Mouse (Mus musculus) limb, embryonic 12.5 days (tissue): ENCODE data around the gene Tarsl2. TPM values are rescaled to one million over a fixed set of nuclear protein-coding genes. Genes with fewer than 3 reads are reported as not detected.

ENCODE experiments used
- ATAC-seq: fragments of 200-750 bp; cut with Nextera tagmentation; 2 replicates; pipeline ENCODE4 v1.8.0; 2017; ENCODE audit warnings: low read depth, moderate TSS enrichment; ENCODE audit not compliant: insufficient number of reproducible peaks, insufficient read depth, low FRiP score, low TSS enrichment
- H3K27ac ChIP-seq: fragments of 300-500 bp; sonication (generic); 2 replicates; pipeline ENCODE4 v1.5.1; 2016; ENCODE audit warnings: mild to moderate bottlenecking, moderate library complexity
- H3K27me3 ChIP-seq: fragments of 300-500 bp; sonication (generic); 2 replicates; pipeline ENCODE4 v1.6.1; 2016; ENCODE audit warnings: mild to moderate bottlenecking, moderate library complexity
- H3K36me3 ChIP-seq: fragments of 300-500 bp; sonication (generic); 2 replicates; pipeline ENCODE4 v1.6.1; 2016; ENCODE audit warnings: mild to moderate bottlenecking, moderate library complexity
- H3K4me1 ChIP-seq: fragments of 300-500 bp; sonication (generic); replicated peaks from 2 replicates; pipeline ENCODE4 v1.6.1; 2016
- H3K4me2 ChIP-seq: fragments of 300-500 bp; sonication (generic); 2 replicates; pipeline ENCODE4 v1.6.1; 2016; ENCODE audit warnings: mild to moderate bottlenecking, moderate library complexity
- H3K4me3 ChIP-seq: fragments of 300-500 bp; sonication (generic); replicated peaks from 2 replicates; pipeline ENCODE4 v1.5.1; 2016; ENCODE audit warnings: mild to moderate bottlenecking
- H3K9ac ChIP-seq: fragments of 300-500 bp; sonication (generic); replicated peaks from 2 replicates; pipeline ENCODE4 v1.6.1; 2016; ENCODE audit warnings: mild to moderate bottlenecking, moderate library complexity
- H3K9me3 ChIP-seq: fragments of 300-500 bp; sonication (generic); 2 replicates; pipeline ENCODE4 v1.6.1; 2016; ENCODE audit warnings: mild to moderate bottlenecking, moderate library complexity
- WGBS: fragments of 180-500 bp; shearing (Covaris S2); methylation state at CpG from one replicate; pipeline ENCODE4 v1.1.7; 2016; 5-methylcytosine and 5-hydroxymethylcytosine counted together
- polyA plus RNA-seq: library from polyadenylated mRNA; unstranded; fragments of >200 nt; fragmentation: Nextera tagmentation; extraction: Ambion mirVana; gene quantifications from 2 replicates; pipeline ENCODE4 v1.2.1, GENCODE M21; 2016

Tarsl2 gene
- polyA plus RNA-seq, result 10.6 and 11.6 TPM in 2 replicates

GRCm38 (mm10) chr7:65644643-65645351, at the start of gene Tarsl2:
Gene Tarsl2, plus strand, starts transcription at chr7:65644898.
- H3K4me3 ChIP-seq, result peak within 1 kb of the TSS; percentile 74
- peak within 1 kb of the TSS; percentile 69; the same call in 1 of the 2 replicates for H3K27ac ChIP-seq
- H3K36me3 ChIP-seq, result peaks cover 23% of the 10 kb centered on the region
- H3K9me3 ChIP-seq, result peaks cover 4% of the 10 kb centered on the region; the same call in 1 of the 2 replicates
- peak within 1 kb of the TSS; percentile 79 for H3K4me2 ChIP-seq
- H3K4me1 ChIP-seq, result peaks cover 5% of the 10 kb centered on the region; the same call in 1 of the 2 replicates
- peak; percentile 96 for ATAC-seq
- peak within 1 kb of the TSS; percentile 75 for H3K9ac ChIP-seq
- WGBS, result under 1% methylated on average over 64 of the region's 64 CpGs
- H3K27me3 ChIP-seq, result peaks cover 17% of the 10 kb centered on the region; the same call in 1 of the 2 replicates

GRCm38 (mm10) chr7:65606124-65606523, 38.6 kb upstream of the Tarsl2 start:
- Histone ChIP-seq H3K4me1 (no peaks in the 10 kb centered on the region), H3K36me3 (no peaks in the 10 kb centered on the region), H3K9ac (no peak overlapping the region), H3K27ac (no peak overlapping the region), H3K27me3 (no peaks in the 10 kb centered on the region), H3K9me3 (no peaks in the 10 kb centered on the region), H3K4me2 (no peak overlapping the region), H3K4me3 (no peak overlapping the region)
- WGBS, result 88% methylated on average over 3 of the region's 3 CpGs
- no peak for ATAC-seq

- no peak for ATAC-seq
Measured at GRCm38 (mm10) chr7:65607003-65607402, 37.7 kb upstream of the Tarsl2 start.

GRCm38 (mm10) chr7:65610171-65610570, 34.5 kb upstream of the Tarsl2 start:
- Histone ChIP-seq H3K36me3 (no peaks in the 10 kb centered on the region), H3K4me1 (no peaks in the 10 kb centered on the region), H3K4me2 (no peak overlapping the region), H3K9me3 (no peaks in the 10 kb centered on the region), H3K27me3 (no peaks in the 10 kb centered on the region), H3K27ac (no peak overlapping the region), H3K4me3 (no peak overlapping the region), H3K9ac (no peak overlapping the region)
- no peak for ATAC-seq
- 70% methylated on average over 5 of the region's 5 CpGs for WGBS

More at GRCm38 (mm10) chr7:65607003-65607402, 37.7 kb upstream of the Tarsl2 start:
- H3K9me3 ChIP-seq, result no peaks in the 10 kb centered on the region
- H3K27me3 ChIP-seq, result no peaks in the 10 kb centered on the region
- no peak overlapping the region for H3K4me3 ChIP-seq
- no peaks in the 10 kb centered on the region for H3K36me3 ChIP-seq
- H3K4me1 ChIP-seq, result no peaks in the 10 kb centered on the region
- H3K9ac ChIP-seq, result no peak overlapping the region
- no peak overlapping the region for H3K27ac ChIP-seq
- WGBS, result 56% methylated on average over 5 of the region's 5 CpGs
- H3K4me2 ChIP-seq, result no peak overlapping the region

- no peak overlapping the region for H3K27ac ChIP-seq
- 69% methylated on average over 8 of the region's 8 CpGs for WGBS
- no peak overlapping the region for H3K4me2 ChIP-seq
- H3K9me3 ChIP-seq, result no peaks in the 10 kb centered on the region
- no peaks in the 10 kb centered on the region for H3K36me3 ChIP-seq
- H3K9ac ChIP-seq, result no peak overlapping the region
- no peaks in the 10 kb centered on the region for H3K4me1 ChIP-seq
- H3K27me3 ChIP-seq, result no peaks in the 10 kb centered on the region
- H3K4me3 ChIP-seq, result no peak overlapping the region
- ATAC-seq, result no peak
Measured at GRCm38 (mm10) chr7:65610673-65611072, 34.0 kb upstream of the Tarsl2 start.

GRCm38 (mm10) chr7:65611298-65611697, 33.4 kb upstream of the Tarsl2 start:
- WGBS, result 86% methylated on average over 3 of the region's 3 CpGs

GRCm38 (mm10) chr7:65613723-65614122, 31.0 kb upstream of the Tarsl2 start:
- Histone ChIP-seq H3K36me3 (no peaks in the 10 kb centered on the region), H3K4me1 (no peaks in the 10 kb centered on the region), H3K27ac (no peak overlapping the region), H3K9ac (no peak overlapping the region), H3K4me3 (no peak overlapping the region), H3K9me3 (no peaks in the 10 kb centered on the region), H3K4me2 (no peak overlapping the region), H3K27me3 (no peaks in the 10 kb centered on the region)
- no peak for ATAC-seq
- 49% methylated on average over 5 of the region's 5 CpGs for WGBS

More at GRCm38 (mm10) chr7:65611298-65611697, 33.4 kb upstream of the Tarsl2 start:
- no peaks in the 10 kb centered on the region for H3K27me3 ChIP-seq
- H3K4me2 ChIP-seq, result no peak overlapping the region
- H3K4me3 ChIP-seq, result no peak overlapping the region
- no peaks in the 10 kb centered on the region for H3K36me3 ChIP-seq
- H3K9ac ChIP-seq, result no peak overlapping the region
- H3K4me1 ChIP-seq, result no peaks in the 10 kb centered on the region
- H3K9me3 ChIP-seq, result no peaks in the 10 kb centered on the region
- H3K27ac ChIP-seq, result no peak overlapping the region
- no peak for ATAC-seq

GRCm38 (mm10) chr7:65618751-65619150, 25.9 kb upstream of the Tarsl2 start:
- no peak for ATAC-seq
- Histone ChIP-seq H3K27ac (no peak overlapping the region), H3K27me3 (no peaks in the 10 kb centered on the region), H3K36me3 (no peaks in the 10 kb centered on the region), H3K9ac (no peak overlapping the region), H3K4me2 (no peak overlapping the region), H3K4me3 (no peak overlapping the region), H3K9me3 (no peaks in the 10 kb centered on the region), H3K4me1 (no peaks in the 10 kb centered on the region)
- 55% methylated on average over 1 of the region's 1 CpGs for WGBS

GRCm38 (mm10) chr7:65620746-65621145, 24.0 kb upstream of the Tarsl2 start:
- 72% methylated on average over 7 of the region's 7 CpGs for WGBS
- Histone ChIP-seq H3K9me3 (no peaks in the 10 kb centered on the region), H3K36me3 (no peaks in the 10 kb centered on the region), H3K4me1 (no peaks in the 10 kb centered on the region), H3K4me2 (no peak overlapping the region), H3K9ac (no peak overlapping the region), H3K27ac (no peak overlapping the region), H3K4me3 (no peak overlapping the region), H3K27me3 (no peaks in the 10 kb centered on the region)
- ATAC-seq, result no peak

- no peaks in the 10 kb centered on the region for H3K36me3 ChIP-seq
- no peak for ATAC-seq
- H3K9me3 ChIP-seq, result no peaks in the 10 kb centered on the region
- H3K4me2 ChIP-seq, result no peak overlapping the region
- no peak overlapping the region for H3K27ac ChIP-seq
- no peak overlapping the region for H3K4me3 ChIP-seq
- 96% methylated on average over 3 of the region's 3 CpGs for WGBS
- peaks cover 5% of the 10 kb centered on the region; the same call in 1 of the 2 replicates for H3K4me1 ChIP-seq
- H3K27me3 ChIP-seq, result no peaks in the 10 kb centered on the region
- no peak overlapping the region for H3K9ac ChIP-seq
Measured at GRCm38 (mm10) chr7:65623330-65623729, 21.4 kb upstream of the Tarsl2 start.

GRCm38 (mm10) chr7:65625528-65625927, 19.2 kb upstream of the Tarsl2 start:
- H3K9ac ChIP-seq, result no peak overlapping the region
- ATAC-seq, result no peak
- H3K4me2 ChIP-seq, result no peak overlapping the region
- H3K27ac ChIP-seq, result no peak overlapping the region
- 48% methylated on average over 2 of the region's 2 CpGs for WGBS
- H3K27me3 ChIP-seq, result no peaks in the 10 kb centered on the region
- no peaks in the 10 kb centered on the region for H3K9me3 ChIP-seq
- no peaks in the 10 kb centered on the region for H3K36me3 ChIP-seq
- H3K4me1 ChIP-seq, result peaks cover 5% of the 10 kb centered on the region; the same call in 1 of the 2 replicates
- H3K4me3 ChIP-seq, result no peak overlapping the region

GRCm38 (mm10) chr7:65629846-65630245, 14.9 kb upstream of the Tarsl2 start:
- no peaks in the 10 kb centered on the region for H3K36me3 ChIP-seq
- no peak overlapping the region for H3K4me3 ChIP-seq
- no peaks in the 10 kb centered on the region for H3K27me3 ChIP-seq
- H3K9ac ChIP-seq, result no peak overlapping the region
- WGBS, result 92% methylated on average over 1 of the region's 1 CpGs
- H3K4me1 ChIP-seq, result peaks cover 5% of the 10 kb centered on the region; the same call in 1 of the 2 replicates
- H3K4me2 ChIP-seq, result no peak overlapping the region
- H3K9me3 ChIP-seq, result no peaks in the 10 kb centered on the region
- H3K27ac ChIP-seq, result no peak overlapping the region
- no peak for ATAC-seq
